Mouse (Mus musculus) G1E (cell line): ENCODE measurements around the gene Shroom1. TPM values are rescaled to one million over a fixed set of nuclear protein-coding genes. Genes with fewer than 3 reads are reported as not detected.

ENCODE experiments used
- ATAC-seq: 2 replicates; pipeline ENCODE4 v1.8.0; 2016; ENCODE audit warnings: mild to moderate bottlenecking; ENCODE audit not compliant: insufficient number of reproducible peaks, poor library complexity, low FRiP score, severe bottlenecking; ENCODE audit errors: extremely low read depth
- DNase-seq: peaks from one replicate; pipeline ENCODE4 v3.0.0; 2012; ENCODE audit warnings: low spot score
- H3K27me3 ChIP-seq: 2 replicates; pipeline ENCODE4 v1.6.1; 2012; ENCODE audit warnings: mild to moderate bottlenecking, low read length, inconsistent platforms; ENCODE audit not compliant: insufficient read depth
- H3K36me3 ChIP-seq: replicated peaks from 2 replicates; pipeline ENCODE3; 2012; ENCODE audit warnings: mild to moderate bottlenecking, inconsistent platforms
- H3K4me1 ChIP-seq: 2 replicates; pipeline ENCODE4 v1.6.1; 2012; ENCODE audit warnings: low read depth, low read length, inconsistent platforms, mixed read lengths; ENCODE audit not compliant: insufficient read depth
- H3K4me3 ChIP-seq: 2 replicates; pipeline ENCODE4 v1.5.1; 2012; ENCODE audit warnings: low read depth, mild to moderate bottlenecking, inconsistent platforms, low read length, moderate library complexity, mixed read lengths
- H3K9me3 ChIP-seq: replicated peaks from 2 replicates; pipeline ENCODE4 v1.6.1; 2012; ENCODE audit warnings: inconsistent platforms
- CTCF ChIP-seq: IDR thresholded peaks from 2 replicates; pipeline ENCODE4 v1.5.1; 2012; ENCODE audit warnings: low read depth, low read length, inconsistent platforms, mixed read lengths
- GATA1 ChIP-seq: IDR thresholded peaks from 2 replicates; pipeline ENCODE4 v1.6.1; 2012; ENCODE audit warnings: borderline replicate concordance, low read length, inconsistent platforms, mixed read lengths
- GATA2 ChIP-seq: IDR thresholded peaks from 2 replicates; pipeline ENCODE4 v1.6.1; 2012; ENCODE audit warnings: low read depth, low read length, inconsistent platforms, borderline replicate concordance
- POLR2AphosphoS5 ChIP-seq: IDR thresholded peaks from 2 replicates; pipeline ENCODE4 v1.6.1; 2012; ENCODE audit warnings: low read depth, low read length, inconsistent platforms; ENCODE audit not compliant: insufficient replicate concordance
- TAL1 ChIP-seq: conservative IDR thresholded peaks from 2 replicates; pipeline ENCODE4 v1.6.1; 2012; ENCODE audit warnings: low read depth, low read length, inconsistent platforms, mixed read lengths
- polyA plus RNA-seq: library from polyadenylated mRNA; stranded (reverse); fragments of >175 nt; gene quantifications from 2 replicates; pipeline ENCODE4 v1.2.3, GENCODE M21; 2012
- total RNA-seq, 2 experiments: library from RNA; stranded (forward) in 1 of 2; stranded (reverse) in 1 of 2; fragments of 200-1000 nt in 1 of 2; fragments of >200 nt in 1 of 2; fragmentation: Nextera tagmentation in 1 of 2; gene quantifications; 2 replicates each; pipeline ENCODE4 v1.2.3; 2014 to 2017

Gene Shroom1
- total and polyA plus RNA-seq, 3 experiments, result 0.11 TPM; not detected in 2

DNA sequence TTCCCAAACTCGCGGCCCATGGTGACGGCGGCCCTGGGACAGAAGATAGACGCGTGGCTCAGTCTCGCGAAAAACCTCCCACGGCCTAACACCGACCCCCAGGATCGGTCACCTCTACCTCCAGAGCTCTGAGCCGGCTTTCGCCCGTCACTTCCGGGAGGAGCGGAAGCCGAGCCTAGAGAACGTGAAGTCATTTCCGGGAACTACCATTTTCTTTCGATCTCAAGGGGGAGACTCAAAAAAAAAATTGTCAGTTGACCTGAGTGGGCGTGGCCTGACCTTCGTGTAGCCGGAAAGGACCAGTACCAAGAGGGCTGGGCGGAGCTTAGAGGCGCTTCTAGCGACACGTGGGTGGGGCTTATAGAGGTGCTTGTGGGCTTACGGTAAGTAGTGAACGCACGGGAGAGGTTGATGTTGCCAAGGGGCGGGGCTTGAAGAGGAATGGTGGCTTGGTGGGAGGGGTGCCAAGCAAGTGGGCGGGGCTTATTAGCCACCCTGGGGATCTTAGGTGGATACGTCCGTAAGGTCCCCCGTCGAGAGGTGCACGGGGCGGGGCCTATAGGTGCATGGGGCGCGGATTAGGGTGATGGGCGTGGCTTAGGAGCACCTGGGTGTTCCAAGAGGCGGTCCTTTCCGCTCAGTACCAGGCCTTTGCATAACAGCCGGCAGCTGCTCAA, 26.2 kb upstream of the Shroom1 start, which contains the start of the genes Uqcrq and Gdf9:
Uqcrq (minus strand) TSS at position 162 of the 677 bp plus-strand sequence.
Gdf9 (plus strand) TSS at position 354 of the 677 bp plus-strand sequence.
- ATAC-seq (peak; percentile 91), DNase-seq (peak; percentile 94)
- Histone ChIP-seq H3K9me3 (no peaks in the 10 kb centered on the region), H3K36me3 (peaks cover 36% of the 10 kb centered on the region), H3K27me3 (peaks cover 2% of the 10 kb centered on the region; the same call in 1 of the 2 replicates), H3K4me3 (peak within 1 kb of the TSS; percentile 86), H3K4me1 (peaks cover 49% of the 10 kb centered on the region)
- TF ChIP-seq TAL1, result no peak
- TF ChIP-seq POLR2AphosphoS5, result no peak
- TF ChIP-seq GATA1, result no peak
- TF ChIP-seq GATA2, result no peak
- TF ChIP-seq CTCF, result no peak

GRCm38 (mm10) chr11:53431347-53432056, 25.5 kb upstream of the Shroom1 start:
- Histone ChIP-seq H3K4me1 (peaks cover 56% of the 10 kb centered on the region), H3K4me3 (peak overlapping the region; percentile 86), H3K36me3 (peaks cover 30% of the 10 kb centered on the region), H3K27me3 (peaks cover 3% of the 10 kb centered on the region; the same call in 1 of the 2 replicates), H3K9me3 (no peaks in the 10 kb centered on the region)
- 0 out of 2 replicates have a peak, but pooled peaks have one; percentile 9 for ATAC-seq
- DNase-seq, result no peak
- no peak for TF ChIP-seq POLR2AphosphoS5
- TF ChIP-seq GATA2, result no peak
- TF ChIP-seq GATA1, result no peak
- no peak for TF ChIP-seq CTCF
- TF ChIP-seq TAL1, result no peak

- DNase-seq, result peak; percentile 19
- TF ChIP-seq GATA1 (no peak), TAL1 (0 out of 2 replicates have a peak, but pooled peaks have one; percentile 29)
- H3K36me3 ChIP-seq, result peaks cover 16% of the 10 kb centered on the region
- H3K9me3 ChIP-seq, result no peaks in the 10 kb centered on the region
- peaks cover 15% of the 10 kb centered on the region for H3K27me3 ChIP-seq
- ATAC-seq, result no peak
- no peak overlapping the region; the same call in 1 of the 2 replicates for H3K4me3 ChIP-seq
- H3K4me1 ChIP-seq, result peaks cover 59% of the 10 kb centered on the region
These were observed 23.9 kb upstream of the Shroom1 start for GRCm38 (mm10) chr11:53433057-53433456.

DNA sequence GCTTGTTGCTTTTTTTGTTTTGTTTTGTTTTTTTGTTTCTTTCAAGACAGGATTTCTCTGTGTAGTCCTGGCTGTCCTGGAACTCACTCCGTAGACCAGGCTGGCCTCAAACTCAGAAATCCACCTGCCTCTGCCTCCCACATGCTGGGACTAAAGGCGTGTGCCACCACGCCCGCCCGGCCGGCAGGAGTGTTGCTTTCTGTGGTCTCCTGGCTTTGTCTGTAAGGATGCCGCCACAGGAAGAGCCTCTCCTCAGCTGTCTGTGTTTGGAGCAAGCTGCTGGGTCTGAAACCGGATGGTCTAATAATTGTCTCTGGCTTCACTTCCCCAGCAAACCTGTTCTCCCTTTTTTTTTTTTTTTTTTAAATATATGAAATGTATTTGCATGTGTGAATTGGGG, 21.5 kb upstream of the Shroom1 start:
- Histone ChIP-seq H3K9me3 (no peaks in the 10 kb centered on the region), H3K4me3 (no peak overlapping the region), H3K4me1 (peaks cover 47% of the 10 kb centered on the region), H3K36me3 (no peaks in the 10 kb centered on the region), H3K27me3 (peaks cover 23% of the 10 kb centered on the region)
- TF ChIP-seq GATA2, result no peak
- no peak for TF ChIP-seq TAL1
- no peak for DNase-seq
- ATAC-seq, result no peak

DNA sequence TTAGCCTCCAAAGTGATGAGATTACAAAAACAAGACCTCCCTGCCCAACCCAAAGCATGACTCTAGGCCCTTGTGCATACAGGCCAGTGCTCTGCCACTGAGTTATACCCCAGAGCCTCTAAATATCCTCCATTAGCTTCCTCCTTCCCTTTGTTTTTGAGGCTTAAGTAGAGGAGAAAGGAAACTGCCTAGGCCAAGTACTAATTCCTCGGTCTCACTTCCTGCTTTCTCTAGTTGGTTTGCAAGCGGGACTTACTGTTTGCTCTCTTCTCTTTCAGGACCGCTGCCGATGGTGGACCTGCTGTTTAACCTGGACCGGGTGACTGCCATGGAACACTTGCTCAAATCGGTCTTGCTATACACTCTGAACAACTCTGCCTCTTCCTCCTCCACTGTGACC, 20.7 kb upstream of the Shroom1 start:
- Histone ChIP-seq H3K27me3 (peaks cover 25% of the 10 kb centered on the region), H3K4me3 (no peak overlapping the region), H3K4me1 (peaks cover 45% of the 10 kb centered on the region), H3K9me3 (no peaks in the 10 kb centered on the region), H3K36me3 (no peaks in the 10 kb centered on the region)
- no peak for ATAC-seq
- TF ChIP-seq GATA1, result no peak
- DNase-seq, result no peak

DNA sequence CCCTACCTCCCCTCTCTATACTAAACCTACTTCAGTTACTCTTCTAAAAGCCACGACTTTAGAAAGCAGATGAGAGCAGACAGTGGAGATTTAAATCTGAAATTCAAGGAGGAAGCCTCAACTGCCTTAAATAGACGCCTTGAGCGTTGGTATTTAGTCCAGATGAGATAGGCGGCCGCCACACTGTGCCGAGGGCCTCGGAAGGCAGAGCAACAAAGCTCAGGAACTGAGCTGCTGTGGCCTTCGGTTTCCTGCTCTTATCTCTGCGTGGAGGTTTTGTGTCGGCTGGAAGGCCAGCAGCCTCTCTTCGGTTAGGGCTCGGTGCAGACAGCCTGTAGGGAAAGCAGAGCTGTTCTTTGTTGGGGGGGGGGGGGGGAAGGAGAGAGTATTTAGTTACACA, 15.1 kb upstream of the Shroom1 start:
- no peaks in the 10 kb centered on the region for H3K9me3 ChIP-seq
- no peak for ATAC-seq
- H3K36me3 ChIP-seq, result no peaks in the 10 kb centered on the region
- peaks cover 16% of the 10 kb centered on the region for H3K4me1 ChIP-seq
- DNase-seq, result no peak
- no peak overlapping the region; the same call in 1 of the 2 replicates for H3K4me3 ChIP-seq
- peaks cover 22% of the 10 kb centered on the region for H3K27me3 ChIP-seq
- no peak for TF ChIP-seq POLR2AphosphoS5
- TF ChIP-seq GATA1, result no peak
- no peak for TF ChIP-seq CTCF
- no peak for TF ChIP-seq TAL1
- TF ChIP-seq GATA2, result no peak
